In genomic region chr6:30736864-30737547, GRCm38 (mm10) we compare ENCODE assay signal across 8 mouse cellular contexts. TPM values are rescaled to one million over a fixed set of nuclear protein-coding genes. Genes with fewer than 3 reads are reported as not detected.
DNase-seq lines count a peak whose midpoint lies in the region; ATAC-seq and TF ChIP-seq lines count a peak whose summit lies in the region.

No protein-coding gene starts in this region.

- H3K27me3 ChIP-seq in embryonic facial prominence, embryonic 14.5 days (replicated peaks; ENCODE audit: control insufficient read depth, insufficient read depth, low read length), result no peaks in the 10 kb centered on the region
- no peaks in the 10 kb centered on the region for H3K27me3 ChIP-seq in heart, adult 2 months (ENCODE audit: control insufficient read depth, insufficient read depth, low read length)
- H3K27me3 ChIP-seq in limb, embryonic 13.5 days, result no peaks in the 10 kb centered on the region
- no peaks in the 10 kb centered on the region for H3K27me3 ChIP-seq in midbrain, embryonic 15.5 days (replicated peaks)
- no peaks in the 10 kb centered on the region for H3K27me3 ChIP-seq in stomach, embryonic 16.5 days (ENCODE audit: control insufficient read depth, insufficient read depth, low read length)

- H3K36me3 ChIP-seq in embryonic facial prominence, embryonic 14.5 days (ENCODE audit: control insufficient read depth, insufficient read depth, low read length), result peaks cover 17% of the 10 kb centered on the region
- no peaks in the 10 kb centered on the region for H3K36me3 ChIP-seq in heart, adult 2 months (ENCODE audit: control insufficient read depth, insufficient read depth, low read length)
- H3K36me3 ChIP-seq in limb, embryonic 13.5 days, result peaks cover 24% of the 10 kb centered on the region
- H3K36me3 ChIP-seq in midbrain, embryonic 15.5 days (replicated peaks), result no peaks in the 10 kb centered on the region
- H3K36me3 ChIP-seq in stomach, embryonic 16.5 days (ENCODE audit: control insufficient read depth, insufficient read depth, low read length), result no peaks in the 10 kb centered on the region

- no peak for TF ChIP-seq POLR2A in heart, adult 2 months (IDR thresholded peaks at IDR 0.05; ENCODE audit: insufficient read depth, low read depth, low read length)

- peak overlapping the region; percentile 53 for H3K4me3 ChIP-seq in embryonic facial prominence, embryonic 14.5 days (ENCODE audit: low read depth, low read length)
- H3K4me3 ChIP-seq in heart, adult 2 months, result peak overlapping the region; percentile 61
- H3K4me3 ChIP-seq in limb, embryonic 13.5 days, result peak overlapping the region; percentile 62
- H3K4me3 ChIP-seq in midbrain, embryonic 15.5 days, result peak overlapping the region; percentile 67
- peak overlapping the region; percentile 53 for H3K4me3 ChIP-seq in stomach, embryonic 16.5 days (replicated peaks; ENCODE audit: low read length)

- H3K27ac ChIP-seq in embryonic facial prominence, embryonic 14.5 days (replicated peaks; ENCODE audit: low read depth, low read length), result peak overlapping the region; percentile 89
- H3K27ac ChIP-seq in heart, adult 2 months, result no peak overlapping the region; the same call in 1 of the 2 replicates
- H3K27ac ChIP-seq in limb, embryonic 13.5 days, result peak overlapping the region; percentile 94
- H3K27ac ChIP-seq in midbrain, embryonic 15.5 days, result peak overlapping the region; percentile 92
- H3K27ac ChIP-seq in stomach, embryonic 16.5 days (ENCODE audit: low read length), result peak overlapping the region; percentile 78

- peak; percentile 73 for ATAC-seq in embryonic facial prominence, embryonic 14.5 days (ENCODE audit: low read depth)
- peak; percentile 34 for ATAC-seq in limb, embryonic 13.5 days (ENCODE audit: low FRiP score, low read depth)
- ATAC-seq in midbrain, embryonic 15.5 days (replicated peaks), result peak; percentile 77
- peak; percentile 80 for ATAC-seq in stomach, embryonic 16.5 days (ENCODE audit: insufficient read depth, low FRiP score)

- no peaks in the 10 kb centered on the region for H3K79me2 ChIP-seq in heart, adult 2 months (replicated peaks; ENCODE audit: control insufficient read depth, insufficient read depth, low read length)

- peak overlapping the region; percentile 54 for H3K9ac ChIP-seq in embryonic facial prominence, embryonic 14.5 days (ENCODE audit: low read depth, low read length)
- no peak overlapping the region for H3K9ac ChIP-seq in heart, adult 2 months (ENCODE audit: low read depth, low read length)
- H3K9ac ChIP-seq in limb, embryonic 13.5 days, result peak overlapping the region; percentile 57; the same call in 1 of the 2 replicates
- H3K9ac ChIP-seq in midbrain, embryonic 15.5 days, result peak overlapping the region; percentile 76
- peak overlapping the region; percentile 55 for H3K9ac ChIP-seq in stomach, embryonic 16.5 days (ENCODE audit: low read length)

- TF ChIP-seq EP300 in heart, adult 2 months (IDR thresholded peaks at IDR 0.05; ENCODE audit: insufficient read depth, low read depth, low read length), result no peak

- TF ChIP-seq CTCF in heart, adult 2 months (IDR thresholded peaks at IDR 0.05), result peak; percentile 78

- H3K9me3 ChIP-seq in embryonic facial prominence, embryonic 14.5 days (ENCODE audit: control insufficient read depth, low read length), result peaks cover 64% of the 10 kb centered on the region
- peaks cover 66% of the 10 kb centered on the region for H3K9me3 ChIP-seq in limb, embryonic 13.5 days
- H3K9me3 ChIP-seq in midbrain, embryonic 15.5 days, result no peaks in the 10 kb centered on the region
- peaks cover 34% of the 10 kb centered on the region for H3K9me3 ChIP-seq in stomach, embryonic 16.5 days (replicated peaks; ENCODE audit: control insufficient read depth, low read length)

- WGBS in embryonic facial prominence, embryonic 14.5 days, result 50% methylated on average over 29 of the region's 29 CpGs
- 56% methylated on average over 29 of the region's 29 CpGs for WGBS in heart, adult 2 months
- 58% methylated on average over 29 of the region's 29 CpGs for WGBS in limb, embryonic 13.5 days
- 52% methylated on average over 29 of the region's 29 CpGs for WGBS in midbrain, embryonic 15.5 days
- WGBS in stomach, embryonic 16.5 days, result 50% methylated on average over 29 of the region's 29 CpGs

- peak; percentile 29 for DNase-seq in ovary, adult 18-20 months (ENCODE audit: low spot score)
- DNase-seq in ovary, postnatal 10 days (ENCODE audit: low spot score), result no peak
- peak; percentile 93 for DNase-seq in embryonic facial prominence, embryonic 14.5 days (ENCODE audit: low spot score)
- peak; percentile 75 to 81 for DNase-seq in heart, adult 2 months
- DNase-seq in kidney, adult 8-10 months, result peak; percentile 29 to 46

- peak overlapping the region; percentile 66 for H3K4me2 ChIP-seq in embryonic facial prominence, embryonic 14.5 days (ENCODE audit: low read depth, low read length)
- H3K4me2 ChIP-seq in limb, embryonic 13.5 days (replicated peaks), result peak overlapping the region; percentile 69
- peak overlapping the region; percentile 51 for H3K4me2 ChIP-seq in midbrain, embryonic 15.5 days
- H3K4me2 ChIP-seq in stomach, embryonic 16.5 days (ENCODE audit: low read depth, low read length), result peak overlapping the region; percentile 57

- H3K4me1 ChIP-seq in embryonic facial prominence, embryonic 14.5 days (ENCODE audit: control insufficient read depth, insufficient read depth, low read length), result no peaks in the 10 kb centered on the region
- no peaks in the 10 kb centered on the region for H3K4me1 ChIP-seq in heart, adult 2 months (ENCODE audit: control insufficient read depth, insufficient read depth, low read length)
- peaks cover 29% of the 10 kb centered on the region for H3K4me1 ChIP-seq in limb, embryonic 13.5 days
- peaks cover 27% of the 10 kb centered on the region for H3K4me1 ChIP-seq in midbrain, embryonic 15.5 days
- peaks cover 3% of the 10 kb centered on the region; the same call in 1 of the 2 replicates for H3K4me1 ChIP-seq in stomach, embryonic 16.5 days (ENCODE audit: control insufficient read depth, insufficient read depth, low read length)

- intact Hi-C loops in heart, adult 2 months (cut with DNase I), result loop anchor here (1.0 kb wide), 1 partner anchor 202 kb away; no protein-coding TSS in a partner anchor

RNA-seq across cellular contexts. Expression of gene Mest, which starts 13.7 kb away (rescaled TPM):
- 2,046 and 2,257 TPM in 2 replicates for polyA plus RNA-seq in embryonic facial prominence, embryonic 14.5 days (2014; fragmentation: Nextera tagmentation; extraction: Ambion mirVana)
- total RNA-seq in heart, adult 2 months (2021), result 1 to 10 TPM; 6.2 to 8.3 TPM
- polyA plus RNA-seq in heart, adult 2 months (2012; rRNA removed), result 19.5 and 28.1 TPM in 2 replicates
- polyA plus RNA-seq in limb, embryonic 13.5 days (2015; fragmentation: Nextera tagmentation; extraction: Ambion mirVana), result 1,770 and 1,957 TPM in 2 replicates
- polyA plus RNA-seq in midbrain, embryonic 15.5 days (2015; fragmentation: Nextera tagmentation; extraction: Ambion mirVana), result 344 and 374 TPM in 2 replicates
- 746 and 846 TPM in 2 replicates for polyA plus RNA-seq in stomach, embryonic 16.5 days (2015; fragmentation: Nextera tagmentation; extraction: Ambion mirVana)

RNA-seq across cellular contexts. Expression of gene Cep41, which starts 43.5 kb away (rescaled TPM):
- polyA plus RNA-seq in embryonic facial prominence, embryonic 14.5 days (2014; fragmentation: Nextera tagmentation; extraction: Ambion mirVana), result 38.6 and 44.3 TPM in 2 replicates
- total RNA-seq in heart, adult 2 months (2021), result 1 to 10 TPM; 1.3 to 1.4 TPM
- polyA plus RNA-seq in heart, adult 2 months (2012; rRNA removed), result 1.9 and 2.3 TPM in 2 replicates
- 52.3 and 55.4 TPM in 2 replicates for polyA plus RNA-seq in limb, embryonic 13.5 days (2015; fragmentation: Nextera tagmentation; extraction: Ambion mirVana)
- polyA plus RNA-seq in midbrain, embryonic 15.5 days (2015; fragmentation: Nextera tagmentation; extraction: Ambion mirVana), result 13.6 and 14.0 TPM in 2 replicates
- 8.8 and 11.6 TPM in 2 replicates for polyA plus RNA-seq in stomach, embryonic 16.5 days (2015; fragmentation: Nextera tagmentation; extraction: Ambion mirVana)

Comparison
In these comparisons a context has a peak if more than half of its experiments do, and no peak if none do; other contexts are left out.
1. RNA of gene Mest, which starts 13.7 kb away (polyA plus RNA-seq): 2,046 to 2,257 TPM in embryonic facial prominence, embryonic 14.5 days, 1,770 to 1,957 TPM in limb, embryonic 13.5 days, 746 to 846 TPM in stomach, embryonic 16.5 days and 344 to 374 TPM in midbrain, embryonic 15.5 days; 19.5 to 28.1 TPM in heart, adult 2 months; every median in the first group is over 10 times any median in the second.
2. Peak in every context shown above with its lines, with median percentiles within 50 percentile points of each other: ATAC-seq, H3K4me2 ChIP-seq and H3K4me3 ChIP-seq.